Mouse (Mus musculus) limb, embryonic 15.5 days (tissue): Measurements from ENCODE around the gene Hoxb6. TPM values are rescaled to one million over a fixed set of nuclear protein-coding genes. Genes with fewer than 3 reads are reported as not detected.

Experiments
- ATAC-seq: fragments of 200-750 bp; cut with Nextera tagmentation; 2 replicates; pipeline ENCODE4 v1.8.0; 2017; ENCODE audit warnings: low read depth, moderate TSS enrichment; ENCODE audit not compliant: insufficient number of reproducible peaks, low FRiP score, low TSS enrichment
- H3K27ac ChIP-seq: fragments of 300-500 bp; sonication (generic); 2 replicates; pipeline ENCODE4 v1.5.1; 2015; ENCODE audit warnings: moderate library complexity, mild to moderate bottlenecking, inconsistent platforms
- H3K27me3 ChIP-seq: fragments of 300-500 bp; sonication (generic); 2 replicates; pipeline ENCODE4 v1.6.1; 2015; ENCODE audit warnings: inconsistent platforms
- H3K36me3 ChIP-seq: fragments of 300-500 bp; sonication (generic); 2 replicates; pipeline ENCODE4 v1.6.1; 2015; ENCODE audit warnings: inconsistent platforms
- H3K4me1 ChIP-seq: fragments of 300-500 bp; sonication (generic); 2 replicates; pipeline ENCODE4 v1.6.1; 2015; ENCODE audit warnings: inconsistent platforms
- H3K4me2 ChIP-seq: fragments of 300-500 bp; sonication (generic); 2 replicates; pipeline ENCODE4 v1.6.1; 2015; ENCODE audit warnings: mild to moderate bottlenecking, inconsistent platforms
- H3K4me3 ChIP-seq: fragments of 300-500 bp; sonication (generic); 2 replicates; pipeline ENCODE4 v1.5.1; 2015; ENCODE audit warnings: mild to moderate bottlenecking, inconsistent platforms
- H3K9ac ChIP-seq: fragments of 300-500 bp; sonication (generic); 2 replicates; pipeline ENCODE4 v1.6.1; 2015; ENCODE audit warnings: inconsistent platforms
- H3K9me3 ChIP-seq: fragments of 300-500 bp; sonication (generic); 2 replicates; pipeline ENCODE4 v1.6.1; 2016; ENCODE audit warnings: inconsistent platforms
- WGBS: fragments of 180-500 bp; shearing (Covaris S2); methylation state at CpG from one replicate; pipeline ENCODE4 v1.1.7; 2015; 5-methylcytosine and 5-hydroxymethylcytosine counted together
- polyA plus RNA-seq: library from polyadenylated mRNA; unstranded; fragments of >200 nt; fragmentation: Nextera tagmentation; extraction: Ambion mirVana; gene quantifications from 2 replicates; pipeline ENCODE4 v1.2.1, GENCODE M21; 2015

Hoxb6 gene
- polyA plus RNA-seq, 1 experiment from 2014 or later: 0.55 TPM

GRCm38 (mm10) chr11:96341701-96342575, 49.7 kb downstream of the Hoxb6 start:
- 3% methylated on average over 40 of the region's 40 CpGs for WGBS
- ATAC-seq: no peak
- Histone ChIP-seq H3K27me3 (peaks cover 97% of the 10 kb centered on the region), H3K4me3 (peak overlapping the region; percentile 19), H3K9ac (no peak overlapping the region), H3K4me2 (peak overlapping the region; percentile 25), H3K4me1 (peaks cover 31% of the 10 kb centered on the region), H3K9me3 (no peaks in the 10 kb centered on the region), H3K36me3 (no peaks in the 10 kb centered on the region), H3K27ac (no peak overlapping the region)

GRCm38 (mm10) chr11:96342576-96342930, 50.3 kb downstream of the Hoxb6 start:
- peaks cover 31% of the 10 kb centered on the region for H3K4me1 ChIP-seq
- 16% methylated on average over 4 of the region's 4 CpGs for WGBS
- no peak overlapping the region for H3K27ac ChIP-seq
- H3K4me2 ChIP-seq: no peak overlapping the region
- no peak overlapping the region for H3K9ac ChIP-seq
- no peaks in the 10 kb centered on the region for H3K9me3 ChIP-seq
- no peaks in the 10 kb centered on the region for H3K36me3 ChIP-seq
- peaks cover 95% of the 10 kb centered on the region for H3K27me3 ChIP-seq
- H3K4me3 ChIP-seq: no peak overlapping the region
- ATAC-seq: no peak

- Histone ChIP-seq H3K9ac (no peak overlapping the region), H3K36me3 (no peaks in the 10 kb centered on the region), H3K9me3 (no peaks in the 10 kb centered on the region), H3K4me3 (no peak overlapping the region), H3K4me2 (no peak overlapping the region), H3K4me1 (peaks cover 31% of the 10 kb centered on the region), H3K27ac (no peak overlapping the region), H3K27me3 (peaks cover 93% of the 10 kb centered on the region)
- WGBS: 41% methylated on average over 2 of the region's 2 CpGs
- no peak for ATAC-seq
Measured at GRCm38 (mm10) chr11:96343206-96343745, 51.0 kb downstream of the Hoxb6 start.

- H3K4me2 ChIP-seq: no peak overlapping the region
- no peak for ATAC-seq
- no peaks in the 10 kb centered on the region for H3K36me3 ChIP-seq
- WGBS: 14% methylated on average over 40 of the region's 40 CpGs
- no peak overlapping the region for H3K27ac ChIP-seq
- peaks cover 31% of the 10 kb centered on the region for H3K4me1 ChIP-seq
- no peak overlapping the region for H3K4me3 ChIP-seq
- no peaks in the 10 kb centered on the region for H3K9me3 ChIP-seq
- peaks cover 93% of the 10 kb centered on the region for H3K27me3 ChIP-seq
- H3K9ac ChIP-seq: no peak overlapping the region
Measured at GRCm38 (mm10) chr11:96344061-96344877, 52.0 kb downstream of the Hoxb6 start.

DNA sequence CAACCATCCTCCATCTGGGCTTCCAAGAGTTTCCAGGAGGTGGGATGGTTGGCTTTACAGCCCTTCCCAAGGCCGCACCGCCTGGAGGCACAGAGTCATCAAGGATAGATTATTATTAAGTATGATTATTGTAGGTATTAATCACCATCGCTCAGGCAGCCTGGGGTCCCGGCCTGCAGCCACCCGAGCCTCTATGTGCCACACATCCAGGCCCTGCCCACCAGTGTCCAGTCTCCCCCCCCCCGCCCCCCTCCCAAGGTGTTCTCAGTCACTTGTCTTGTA, 52.5 kb downstream of the Hoxb6 start:
- 15% methylated on average over 6 of the region's 6 CpGs for WGBS
- Histone ChIP-seq H3K9me3 (no peaks in the 10 kb centered on the region), H3K9ac (no peak overlapping the region), H3K27me3 (peaks cover 93% of the 10 kb centered on the region), H3K4me1 (peaks cover 31% of the 10 kb centered on the region), H3K4me3 (no peak overlapping the region), H3K27ac (no peak overlapping the region), H3K4me2 (no peak overlapping the region), H3K36me3 (no peaks in the 10 kb centered on the region)
- no peak for ATAC-seq

DNA sequence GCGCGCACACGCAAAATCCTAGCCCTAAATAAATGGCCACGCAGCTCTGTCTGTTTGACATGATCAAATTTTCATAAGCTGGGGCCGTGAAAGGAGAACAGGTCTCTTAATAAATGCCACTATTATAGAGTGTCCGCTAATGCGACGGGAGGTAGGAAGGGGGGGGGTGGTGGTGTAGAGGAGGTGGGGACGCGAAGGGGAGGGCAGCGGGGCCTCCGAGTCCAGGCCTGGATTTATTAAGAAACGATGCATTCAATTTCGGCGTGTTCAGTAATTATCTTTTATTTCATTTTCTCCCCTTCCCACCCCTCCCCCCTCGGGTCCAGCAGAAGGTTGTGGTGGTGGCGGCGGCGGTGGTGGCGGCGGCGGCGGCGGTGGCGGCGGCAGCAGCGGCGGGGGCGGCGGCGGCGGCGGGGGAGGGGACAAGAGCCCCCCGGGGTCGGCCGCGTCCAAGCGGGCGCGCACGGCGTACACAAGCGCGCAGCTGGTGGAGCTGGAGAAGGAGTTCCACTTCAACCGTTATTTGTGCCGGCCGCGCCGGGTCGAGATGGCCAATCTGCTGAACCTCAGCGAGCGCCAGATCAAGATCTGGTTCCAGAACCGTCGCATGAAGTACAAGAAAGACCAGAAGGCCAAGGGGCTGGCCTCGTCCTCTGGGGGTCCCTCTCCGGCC, 53.1 kb downstream of the Hoxb6 start:
- H3K27ac ChIP-seq: no peak overlapping the region
- H3K9me3 ChIP-seq: no peaks in the 10 kb centered on the region
- H3K4me2 ChIP-seq: peak overlapping the region; percentile 40
- peaks cover 92% of the 10 kb centered on the region for H3K27me3 ChIP-seq
- 5% methylated on average over 53 of the region's 56 CpGs for WGBS
- no peaks in the 10 kb centered on the region for H3K36me3 ChIP-seq
- no peak overlapping the region for H3K9ac ChIP-seq
- peaks cover 31% of the 10 kb centered on the region for H3K4me1 ChIP-seq
- H3K4me3 ChIP-seq: peak overlapping the region; percentile 29
- ATAC-seq: no peak

- Histone ChIP-seq H3K36me3 (no peaks in the 10 kb centered on the region), H3K27me3 (peaks cover 92% of the 10 kb centered on the region), H3K9me3 (no peaks in the 10 kb centered on the region), H3K27ac (no peak overlapping the region), H3K4me1 (peaks cover 26% of the 10 kb centered on the region), H3K4me2 (peak overlapping the region; percentile 40), H3K4me3 (peak overlapping the region; percentile 29), H3K9ac (no peak overlapping the region)
- 6% methylated on average over 45 of the region's 45 CpGs for WGBS
- ATAC-seq: no peak
Measured at GRCm38 (mm10) chr11:96345893-96346806, 53.9 kb downstream of the Hoxb6 start.

- no peak for ATAC-seq
- Histone ChIP-seq H3K9ac (no peak overlapping the region), H3K4me3 (no peak overlapping the region), H3K27ac (no peak overlapping the region), H3K4me1 (peaks cover 19% of the 10 kb centered on the region), H3K36me3 (no peaks in the 10 kb centered on the region), H3K9me3 (no peaks in the 10 kb centered on the region), H3K27me3 (peaks cover 94% of the 10 kb centered on the region), H3K4me2 (no peak overlapping the region)
- WGBS: 48% methylated on average over 5 of the region's 5 CpGs
Measured at GRCm38 (mm10) chr11:96346916-96347520, 54.7 kb downstream of the Hoxb6 start.

- Histone ChIP-seq H3K27me3 (peaks cover 92% of the 10 kb centered on the region), H3K4me2 (no peak overlapping the region), H3K36me3 (no peaks in the 10 kb centered on the region), H3K9ac (no peak overlapping the region), H3K4me1 (peaks cover 20% of the 10 kb centered on the region), H3K4me3 (no peak overlapping the region), H3K27ac (no peak overlapping the region), H3K9me3 (no peaks in the 10 kb centered on the region)
- WGBS: 31% methylated on average over 4 of the region's 4 CpGs
- no peak for ATAC-seq
Measured at GRCm38 (mm10) chr11:96347717-96348116, 55.4 kb downstream of the Hoxb6 start.

GRCm38 (mm10) chr11:96348141-96348928, 56.1 kb downstream of the Hoxb6 start:
- H3K4me2 ChIP-seq: no peak overlapping the region
- H3K4me3 ChIP-seq: no peak overlapping the region
- 18% methylated on average over 21 of the region's 21 CpGs for WGBS
- H3K36me3 ChIP-seq: no peaks in the 10 kb centered on the region
- H3K4me1 ChIP-seq: peaks cover 26% of the 10 kb centered on the region
- no peak for ATAC-seq
- no peak overlapping the region for H3K27ac ChIP-seq
- H3K27me3 ChIP-seq: peaks cover 92% of the 10 kb centered on the region
- no peak overlapping the region for H3K9ac ChIP-seq
- H3K9me3 ChIP-seq: no peaks in the 10 kb centered on the region
